Mouse (Mus musculus): ENCODE results near the gene Vegfa. TPM values are rescaled to one million over a fixed set of nuclear protein-coding genes. Genes with fewer than 3 reads are reported as not detected.

The Vegfa gene
- total and polyA plus RNA-seq, 3 experiments = 15.3 to 50.0 (median 17.2) TPM

DNA sequence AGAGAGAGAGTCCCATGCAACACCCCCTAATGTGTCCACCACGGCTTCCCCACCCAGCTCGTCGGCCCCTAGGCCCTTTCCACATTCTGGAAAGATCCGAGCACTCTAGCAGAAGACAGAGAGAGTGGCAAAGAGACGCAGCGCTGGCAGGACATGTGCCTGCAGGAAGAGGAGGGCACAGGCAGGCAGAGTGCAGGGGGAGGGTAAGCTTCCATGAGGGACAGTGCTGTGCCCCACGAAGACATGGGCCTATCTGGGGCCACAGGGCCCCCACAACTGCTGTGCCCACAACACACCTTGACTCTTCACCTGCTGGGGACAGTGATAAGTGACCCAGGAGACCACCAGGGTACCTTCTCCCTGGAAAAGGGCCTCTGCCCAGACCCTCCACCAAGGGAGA lies 11.0 kb downstream of the Vegfa start:
- Histone ChIP-seq H3K9me3 (replicated peaks; ENCODE audit: low read length) (no peaks in the 10 kb centered on the region), H3K4me3 (replicated peaks in 1 of 3; ENCODE audit: low read depth in 2 of 3, low read length in 2 of 3, poor library complexity in 1 of 3) (no peak overlapping the region), H3K4me2 (ENCODE audit: insufficient read depth, low read depth, poor library complexity, severe bottlenecking) (no peak overlapping the region), H3K36me3 (replicated peaks in 1 of 2; ENCODE audit: control insufficient read depth in 1 of 2, insufficient read depth in 1 of 2, low read length in 1 of 2) (peaks cover 75 to 92% of the 10 kb centered on the region in 2 experiments), H3K4me1 (ENCODE audit: control insufficient read depth in 1 of 2, insufficient read depth in 2 of 2) (peaks cover 0 to 16% of the 10 kb centered on the region in 2 experiments; a peak in 2 of 4 replicates), H3K79me2 (replicated peaks; ENCODE audit: control insufficient read depth, extremely low read depth, insufficient read depth, poor library complexity, severe bottlenecking) (no peaks in the 10 kb centered on the region), H3K9ac (ENCODE audit: insufficient read depth, low read depth) (no peak overlapping the region), H3K27me3 (replicated peaks) (no peaks in the 10 kb centered on the region), H3K27ac (ENCODE audit: insufficient read depth, low read depth) (no peak overlapping the region)
- dilution Hi-C loops (cut with MboI; ENCODE audit: extremely low pct_ligation_motif_present, extremely low pct_unique_long_range_greater_than_20kb, low sequenced_read_pairs) (no loop called here), in situ Hi-C loops (cut with MboI; ENCODE audit: low pct_ligation_motif_present, low pct_unique_long_range_greater_than_20kb, low sequenced_read_pairs) (no loop called here)
- TF ChIP-seq IRF4 (IDR thresholded peaks at IDR 0.05; ENCODE audit: low read depth, low read length) (no peak), MXI1 (IDR thresholded peaks at IDR 0.05; ENCODE audit: low read depth, low read length) (no peak), RCOR1 (conservative IDR thresholded peaks at IDR 0.05; ENCODE audit: low read depth, low read length) (no peak), ETS1 (conservative IDR thresholded peaks at IDR 0.05; ENCODE audit: low read depth, low read length) (no peak), ZKSCAN1 (IDR thresholded peaks at IDR 0.05; ENCODE audit: borderline replicate concordance, low read depth, low read length) (no peak), MEF2A (IDR thresholded peaks at IDR 0.05; ENCODE audit: borderline replicate concordance, low read depth, low read length) (no peak), MAX (IDR thresholded peaks at IDR 0.05; ENCODE audit: low read length) (no peak), E2F4 (IDR thresholded peaks at IDR 0.05; ENCODE audit: insufficient replicate concordance, low read depth, low read length) (no peak), CHD2 (IDR thresholded peaks at IDR 0.05; ENCODE audit: low read length) (no peak), NRF1 (IDR thresholded peaks at IDR 0.05; ENCODE audit: low read depth, low read length) (no peak), HCFC1 (IDR thresholded peaks at IDR 0.05; ENCODE audit: low read depth, low read length) (no peak), JUN (IDR thresholded peaks at IDR 0.05; ENCODE audit: insufficient read depth, low read depth, low read length) (no peak), GABPA (IDR thresholded peaks at IDR 0.05; ENCODE audit: insufficient replicate concordance, low read depth, low read length) (no peak), ZC3H11A (IDR thresholded peaks at IDR 0.05; ENCODE audit: low read depth, low read length) (no peak), USF1 (IDR thresholded peaks at IDR 0.05; ENCODE audit: low read depth, low read length) (no peak), CTCF (conservative IDR thresholded peaks at IDR 0.05 in 1 of 2, IDR thresholded peaks at IDR 0.05 in 1 of 2; ENCODE audit: low read depth in 2 of 2, low read length in 2 of 2) (no peak), TCF12 (IDR thresholded peaks at IDR 0.05; ENCODE audit: low read depth, low read length) (no peak), EP300 (IDR thresholded peaks at IDR 0.05; ENCODE audit: low read length) (no peak), UBTF (IDR thresholded peaks at IDR 0.05; ENCODE audit: low read depth, low read length) (no peak), BHLHE40 (IDR thresholded peaks at IDR 0.05; ENCODE audit: low read depth, low read length) (no peak)
- DNase-seq (ENCODE audit: extremely low read depth) = no peak

DNA sequence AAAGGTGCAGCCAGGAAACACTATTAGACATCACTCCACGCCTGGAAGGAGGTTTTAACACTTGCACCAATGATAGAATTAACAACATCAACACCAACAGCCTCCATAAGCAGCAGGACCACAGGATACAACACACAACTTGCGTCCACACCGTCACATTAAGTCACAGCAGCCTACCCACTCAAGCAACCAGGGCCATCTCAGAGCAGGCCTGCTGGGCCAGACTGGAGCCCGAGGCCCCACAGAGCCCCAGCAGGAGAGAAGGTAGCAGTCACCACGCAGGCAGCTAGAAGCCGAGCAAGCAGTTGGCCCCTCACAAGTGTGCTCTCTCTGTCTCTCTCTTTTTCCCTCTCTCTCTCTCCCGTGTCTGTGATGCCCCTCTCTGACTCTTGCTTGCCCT lies 11.6 kb downstream of the Vegfa start:
- no peak for TF ChIP-seq USF2 (conservative IDR thresholded peaks at IDR 0.05; ENCODE audit: low read depth, low read length)
- TF ChIP-seq TCF12 (IDR thresholded peaks at IDR 0.05; ENCODE audit: low read depth, low read length) = no peak
- TF ChIP-seq RAD21 (IDR thresholded peaks at IDR 0.05; ENCODE audit: low read depth, low read length) = no peak
- no peak for TF ChIP-seq NRF1 (IDR thresholded peaks at IDR 0.05; ENCODE audit: low read depth, low read length)
- TF ChIP-seq MYC (IDR thresholded peaks at IDR 0.05; ENCODE audit: low read depth, low read length) = no peak
- no peak for TF ChIP-seq E2F4 (IDR thresholded peaks at IDR 0.05; ENCODE audit: insufficient replicate concordance, low read depth, low read length)
- no peak for TF ChIP-seq MEF2A (IDR thresholded peaks at IDR 0.05; ENCODE audit: borderline replicate concordance, low read depth, low read length)
- no peak for TF ChIP-seq MAZ (IDR thresholded peaks at IDR 0.05; ENCODE audit: low read depth, low read length)
- no peak for TF ChIP-seq POLR2AphosphoS2 (IDR thresholded peaks at IDR 0.05; ENCODE audit: low read depth, low read length)
- no peak for TF ChIP-seq SMC3 (IDR thresholded peaks at IDR 0.05; ENCODE audit: low read depth, low read length)
- no peak for TF ChIP-seq MAFK (IDR thresholded peaks at IDR 0.05; ENCODE audit: insufficient replicate concordance, low read length)
- no peak for TF ChIP-seq ZKSCAN1 (IDR thresholded peaks at IDR 0.05; ENCODE audit: borderline replicate concordance, low read depth, low read length)
- no peak for TF ChIP-seq USF1 (IDR thresholded peaks at IDR 0.05; ENCODE audit: low read depth, low read length)
- TF ChIP-seq CTCF (conservative IDR thresholded peaks at IDR 0.05 in 1 of 2, IDR thresholded peaks at IDR 0.05 in 1 of 2; ENCODE audit: low read depth in 2 of 2, low read length in 2 of 2) = no peak
- TF ChIP-seq MXI1 (IDR thresholded peaks at IDR 0.05; ENCODE audit: low read depth, low read length) = no peak
- H3K4me1 ChIP-seq (ENCODE audit: control insufficient read depth in 1 of 2, insufficient read depth in 2 of 2) = peaks cover 0 to 14% of the 10 kb centered on the region in 2 experiments; a peak in 2 of 4 replicates
- H3K9ac ChIP-seq (ENCODE audit: insufficient read depth, low read depth) = no peak overlapping the region
- no peak for DNase-seq (ENCODE audit: extremely low read depth)
- no peaks in the 10 kb centered on the region for H3K27me3 ChIP-seq (replicated peaks)
- no peak overlapping the region for H3K27ac ChIP-seq (ENCODE audit: insufficient read depth, low read depth)
- in situ Hi-C loops (cut with MboI; ENCODE audit: low pct_ligation_motif_present, low pct_unique_long_range_greater_than_20kb, low sequenced_read_pairs) (no loop called here), dilution Hi-C loops (cut with MboI; ENCODE audit: extremely low pct_ligation_motif_present, extremely low pct_unique_long_range_greater_than_20kb, low sequenced_read_pairs) (no loop called here)
- no peaks in the 10 kb centered on the region for H3K9me3 ChIP-seq (replicated peaks; ENCODE audit: low read length)
- peaks cover 71 to 91% of the 10 kb centered on the region in 2 experiments for H3K36me3 ChIP-seq (replicated peaks in 1 of 2; ENCODE audit: control insufficient read depth in 1 of 2, insufficient read depth in 1 of 2, low read length in 1 of 2)
- H3K4me2 ChIP-seq (ENCODE audit: insufficient read depth, low read depth, poor library complexity, severe bottlenecking) = no peak overlapping the region
- no peak overlapping the region for H3K4me3 ChIP-seq (replicated peaks in 1 of 3; ENCODE audit: low read depth in 2 of 3, low read length in 2 of 3, poor library complexity in 1 of 3)
- no peaks in the 10 kb centered on the region for H3K79me2 ChIP-seq (replicated peaks; ENCODE audit: control insufficient read depth, extremely low read depth, insufficient read depth, poor library complexity, severe bottlenecking)
